Mouse (Mus musculus): ENCODE results near the gene Usp40. TPM values are rescaled to one million over a fixed set of nuclear protein-coding genes. Genes with fewer than 3 reads are reported as not detected.

Usp40 gene
- polyA plus RNA-seq, 2 experiments: 4.5 to 4.9 TPM

- H3K36me3 ChIP-seq (replicated peaks; ENCODE audit: control insufficient read depth, insufficient read depth, low read depth): no peaks in the 10 kb centered on the region
- no peaks in the 10 kb centered on the region for H3K27me3 ChIP-seq (ENCODE audit: control insufficient read depth, insufficient read depth, low read length)
- no peak for DNase-seq (ENCODE audit: low read depth in 3 of 3, low spot score in 3 of 3)
- H3K4me3 ChIP-seq (ENCODE audit: insufficient read depth in 1 of 2, low read depth in 2 of 2, low read length in 2 of 2): no peak overlapping the region
- no peak overlapping the region for H3K4me2 ChIP-seq (ENCODE audit: low read depth)
- H3K4me1 ChIP-seq (replicated peaks; ENCODE audit: control insufficient read depth in 2 of 2, insufficient read depth in 2 of 2, low read length in 1 of 2): no peaks in the 10 kb centered on the region
- no peaks in the 10 kb centered on the region for H3K9me3 ChIP-seq (ENCODE audit: control insufficient read depth, low read length)
- ATAC-seq (ENCODE audit: insufficient read depth): no peak
- no peak overlapping the region for H3K9ac ChIP-seq (replicated peaks)
- 67% methylated on average over 6 of the region's 6 CpGs for WGBS (ENCODE audit: insufficient replicate concordance)
- no peak for TF ChIP-seq EP300 (IDR thresholded peaks at IDR 0.05; ENCODE audit: low read depth)
- TF ChIP-seq CTCF (IDR thresholded peaks at IDR 0.05; ENCODE audit: low read depth): no peak
- no peak overlapping the region for H3K27ac ChIP-seq
Measured at GRCm38 (mm10) chr1:88015371-88015770, 7.0 kb upstream of the Usp40 start.

GRCm38 (mm10) chr1:88014671-88015070 is 6.3 kb upstream of the Usp40 start:
- Histone ChIP-seq H3K9ac (replicated peaks) (no peak overlapping the region), H3K27me3 (ENCODE audit: control insufficient read depth, insufficient read depth, low read length) (no peaks in the 10 kb centered on the region), H3K9me3 (ENCODE audit: control insufficient read depth, low read length) (no peaks in the 10 kb centered on the region), H3K36me3 (replicated peaks; ENCODE audit: control insufficient read depth, insufficient read depth, low read depth) (no peaks in the 10 kb centered on the region), H3K4me3 (ENCODE audit: insufficient read depth in 1 of 2, low read depth in 2 of 2, low read length in 2 of 2) (no peak overlapping the region), H3K4me1 (replicated peaks; ENCODE audit: control insufficient read depth in 2 of 2, insufficient read depth in 2 of 2, low read length in 1 of 2) (no peaks in the 10 kb centered on the region), H3K4me2 (ENCODE audit: low read depth) (no peak overlapping the region), H3K27ac (no peak overlapping the region)
- WGBS (ENCODE audit: insufficient replicate concordance): 71% methylated on average over 4 of the region's 4 CpGs
- TF ChIP-seq CTCF (IDR thresholded peaks at IDR 0.05; ENCODE audit: low read depth) (no peak), EP300 (IDR thresholded peaks at IDR 0.05; ENCODE audit: low read depth) (no peak)
- DNase-seq (ENCODE audit: low read depth in 3 of 3, low spot score in 3 of 3) (no peak), ATAC-seq (ENCODE audit: insufficient read depth) (no peak)

- Histone ChIP-seq H3K9ac (replicated peaks) (no peak overlapping the region), H3K4me3 (ENCODE audit: insufficient read depth in 1 of 2, low read depth in 2 of 2, low read length in 2 of 2) (no peak overlapping the region), H3K36me3 (replicated peaks; ENCODE audit: control insufficient read depth, insufficient read depth, low read depth) (no peaks in the 10 kb centered on the region), H3K4me1 (replicated peaks; ENCODE audit: control insufficient read depth in 2 of 2, insufficient read depth in 2 of 2, low read length in 1 of 2) (no peaks in the 10 kb centered on the region), H3K9me3 (ENCODE audit: control insufficient read depth, low read length) (no peaks in the 10 kb centered on the region), H3K27ac (no peak overlapping the region), H3K27me3 (ENCODE audit: control insufficient read depth, insufficient read depth, low read length) (no peaks in the 10 kb centered on the region), H3K4me2 (ENCODE audit: low read depth) (no peak overlapping the region)
- 68% methylated on average over 4 of the region's 4 CpGs for WGBS (ENCODE audit: insufficient replicate concordance)
- DNase-seq (ENCODE audit: low read depth in 3 of 3, low spot score in 3 of 3) (no peak), ATAC-seq (ENCODE audit: insufficient read depth) (no peak)
- no peak for TF ChIP-seq CTCF (IDR thresholded peaks at IDR 0.05; ENCODE audit: low read depth)
Measured at GRCm38 (mm10) chr1:88014194-88014593, 5.8 kb upstream of the Usp40 start.

- no peaks in the 10 kb centered on the region for H3K9me3 ChIP-seq (ENCODE audit: control insufficient read depth, low read length)
- no peak overlapping the region for H3K27ac ChIP-seq
- no peak for TF ChIP-seq CTCF (IDR thresholded peaks at IDR 0.05; ENCODE audit: low read depth)
- TF ChIP-seq EP300 (IDR thresholded peaks at IDR 0.05; ENCODE audit: low read depth): no peak
- H3K4me2 ChIP-seq (ENCODE audit: low read depth): no peak overlapping the region
- H3K9ac ChIP-seq (replicated peaks): no peak overlapping the region
- no peaks in the 10 kb centered on the region for H3K36me3 ChIP-seq (replicated peaks; ENCODE audit: control insufficient read depth, insufficient read depth, low read depth)
- H3K4me3 ChIP-seq (ENCODE audit: insufficient read depth in 1 of 2, low read depth in 2 of 2, low read length in 2 of 2): no peak overlapping the region
- WGBS (ENCODE audit: insufficient replicate concordance): 43% methylated on average over 3 of the region's 3 CpGs
- H3K4me1 ChIP-seq (replicated peaks; ENCODE audit: control insufficient read depth in 2 of 2, insufficient read depth in 2 of 2, low read length in 1 of 2): peaks cover 0 to 3% of the 10 kb centered on the region in 2 experiments; a peak in 2 of 4 replicates
- DNase-seq (ENCODE audit: low read depth in 3 of 3, low spot score in 3 of 3) (no peak), ATAC-seq (ENCODE audit: insufficient read depth) (no peak)
- no peaks in the 10 kb centered on the region for H3K27me3 ChIP-seq (ENCODE audit: control insufficient read depth, insufficient read depth, low read length)
Measured at GRCm38 (mm10) chr1:88013726-88014125, 5.4 kb upstream of the Usp40 start.

- Histone ChIP-seq H3K9me3 (ENCODE audit: control insufficient read depth, low read length) (no peaks in the 10 kb centered on the region), H3K27ac (no peak overlapping the region), H3K9ac (replicated peaks) (no peak overlapping the region), H3K4me1 (replicated peaks; ENCODE audit: control insufficient read depth in 2 of 2, insufficient read depth in 2 of 2, low read length in 1 of 2) (peaks cover 0 to 4% of the 10 kb centered on the region in 2 experiments; a peak in 2 of 4 replicates), H3K4me3 (ENCODE audit: insufficient read depth in 1 of 2, low read depth in 2 of 2, low read length in 2 of 2) (no peak overlapping the region), H3K27me3 (ENCODE audit: control insufficient read depth, insufficient read depth, low read length) (no peaks in the 10 kb centered on the region), H3K36me3 (replicated peaks; ENCODE audit: control insufficient read depth, insufficient read depth, low read depth) (no peaks in the 10 kb centered on the region), H3K4me2 (ENCODE audit: low read depth) (no peak overlapping the region)
- TF ChIP-seq CTCF (IDR thresholded peaks at IDR 0.05; ENCODE audit: low read depth) (no peak), EP300 (IDR thresholded peaks at IDR 0.05; ENCODE audit: low read depth) (no peak)
- ATAC-seq (ENCODE audit: insufficient read depth) (no peak), DNase-seq (ENCODE audit: low read depth in 3 of 3, low spot score in 3 of 3) (no peak)
- 56% methylated on average over 3 of the region's 3 CpGs for WGBS (ENCODE audit: insufficient replicate concordance)
Measured at GRCm38 (mm10) chr1:88009521-88009920, 1.2 kb upstream of the Usp40 start.

Data from liver, embryonic 14.5 days (tissue).